Mouse (Mus musculus): ENCODE measurements around the gene Gm21885. TPM values are rescaled to one million over a fixed set of nuclear protein-coding genes. Genes with fewer than 3 reads are reported as not detected.

Gm21885 gene
- polyA plus RNA-seq, 1 experiment from 2014 or later, result 6.4 TPM

DNA sequence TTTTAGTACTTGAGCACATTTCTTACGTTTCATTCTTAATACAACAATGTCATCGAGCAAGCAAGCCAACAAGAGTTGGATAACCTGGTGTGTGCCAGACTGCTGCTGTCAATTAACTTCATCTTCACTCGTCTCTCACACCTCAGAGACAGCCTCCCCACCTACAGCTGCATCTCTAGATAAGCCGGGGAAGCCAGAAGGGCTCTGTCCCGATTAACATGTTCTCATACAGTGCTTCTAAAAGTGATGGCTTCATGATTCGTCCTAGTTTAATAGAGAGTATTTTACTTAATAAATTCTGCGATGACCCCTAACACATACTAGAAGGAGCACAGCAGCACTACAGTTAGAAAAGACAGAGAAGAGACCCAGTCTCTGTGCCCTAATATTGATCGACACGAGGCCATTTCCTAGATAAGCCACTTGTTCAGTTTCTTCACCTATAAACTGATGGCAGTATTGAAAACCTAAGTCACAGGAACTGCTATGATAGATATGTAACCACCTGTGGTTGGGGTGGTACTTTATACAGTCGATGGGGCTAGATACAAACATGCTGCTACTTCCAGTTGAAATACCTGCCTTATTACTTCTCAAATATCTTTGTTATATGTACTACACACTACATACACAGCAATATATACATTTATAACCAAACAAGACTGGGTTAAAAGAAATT lies 8.5 kb downstream of the Gm21885 start:
- H3K4me2 ChIP-seq, result no peak overlapping the region
- peak; percentile 87; the same call in 1 of the 2 replicates for ATAC-seq (ENCODE audit: insufficient read depth, low FRiP score, low read depth)
- peaks cover 65% of the 10 kb centered on the region for H3K36me3 ChIP-seq
- H3K4me1 ChIP-seq, result no peaks in the 10 kb centered on the region
- no peak overlapping the region for H3K27ac ChIP-seq
- 87% methylated on average over 10 of the region's 10 CpGs for WGBS
- no peaks in the 10 kb centered on the region for H3K27me3 ChIP-seq (replicated peaks)
- no peak overlapping the region for H3K9ac ChIP-seq
- no peak overlapping the region for H3K4me3 ChIP-seq (replicated peaks)
- no peaks in the 10 kb centered on the region for H3K9me3 ChIP-seq

GRCm38 (mm10) chr11:94294996-94295845 lies 13.5 kb downstream of the Gm21885 start:
- Histone ChIP-seq H3K27me3 (replicated peaks) (no peaks in the 10 kb centered on the region), H3K9ac (no peak overlapping the region), H3K4me1 (no peaks in the 10 kb centered on the region), H3K4me2 (no peak overlapping the region), H3K27ac (no peak overlapping the region), H3K36me3 (peaks cover 61% of the 10 kb centered on the region), H3K9me3 (no peaks in the 10 kb centered on the region), H3K4me3 (replicated peaks) (no peak overlapping the region)
- WGBS, result 87% methylated on average over 9 of the region's 9 CpGs
- ATAC-seq (ENCODE audit: insufficient read depth, low FRiP score, low read depth), result no peak

GRCm38 (mm10) chr11:94312733-94313132 lies 31.1 kb downstream of the Gm21885 start:
- Histone ChIP-seq H3K36me3 (no peaks in the 10 kb centered on the region), H3K4me3 (replicated peaks) (no peak overlapping the region), H3K9ac (no peak overlapping the region), H3K27me3 (replicated peaks) (no peaks in the 10 kb centered on the region), H3K9me3 (no peaks in the 10 kb centered on the region), H3K4me1 (peaks cover 32% of the 10 kb centered on the region), H3K4me2 (no peak overlapping the region), H3K27ac (no peak overlapping the region)
- no peak for ATAC-seq (ENCODE audit: insufficient read depth, low FRiP score, low read depth)
- WGBS, result 76% methylated on average over 1 of the region's 1 CpGs

- 39% methylated on average over 2 of the region's 2 CpGs for WGBS
- no peaks in the 10 kb centered on the region for H3K27me3 ChIP-seq (replicated peaks)
- no peak overlapping the region for H3K4me2 ChIP-seq
- peaks cover 35% of the 10 kb centered on the region for H3K4me1 ChIP-seq
- ATAC-seq (ENCODE audit: insufficient read depth, low FRiP score, low read depth), result no peak
- no peak overlapping the region for H3K4me3 ChIP-seq (replicated peaks)
- no peak overlapping the region for H3K27ac ChIP-seq
- no peaks in the 10 kb centered on the region for H3K36me3 ChIP-seq
- no peak overlapping the region for H3K9ac ChIP-seq
- H3K9me3 ChIP-seq, result no peaks in the 10 kb centered on the region
Observed at GRCm38 (mm10) chr11:94314098-94314652, 32.5 kb downstream of the Gm21885 start.

DNA sequence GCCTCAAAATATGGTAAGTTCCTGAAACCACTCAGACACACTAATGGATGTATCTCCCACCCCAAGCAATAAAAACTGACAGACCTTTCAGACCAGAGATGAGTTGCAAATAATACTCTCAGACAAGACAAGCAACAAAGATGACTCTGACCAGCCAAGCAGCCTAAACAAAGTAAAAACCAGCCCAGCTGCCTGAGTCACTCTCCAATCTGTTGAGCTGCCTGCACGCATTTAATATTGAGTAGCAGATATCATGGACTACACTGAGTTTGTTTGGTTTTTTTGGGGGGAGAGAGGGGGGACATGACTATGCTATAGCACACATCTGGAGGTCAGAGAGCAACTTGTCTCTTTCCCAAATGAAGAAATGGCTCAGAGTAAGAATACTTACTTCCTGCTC lies 33.6 kb downstream of the Gm21885 start:
- 36% methylated on average over 1 of the region's 1 CpGs for whole genome bisulfite sequencing
- ATAC-seq (ENCODE audit: insufficient read depth, low FRiP score, low read depth), result no peak
- Histone ChIP-seq H3K4me3 (replicated peaks) (no peak overlapping the region), H3K36me3 (0 out of 2 replicates have a peak, but pooled peaks cover 4% of the 10 kb centered on the region), H3K27ac (no peak overlapping the region), H3K4me2 (no peak overlapping the region), H3K27me3 (replicated peaks) (no peaks in the 10 kb centered on the region), H3K9me3 (no peaks in the 10 kb centered on the region), H3K4me1 (peaks cover 35% of the 10 kb centered on the region), H3K9ac (no peak overlapping the region)

- no peak overlapping the region for H3K4me3 ChIP-seq (replicated peaks)
- WGBS, result 68% methylated on average over 2 of the region's 2 CpGs
- no peak overlapping the region for H3K27ac ChIP-seq
- no peaks in the 10 kb centered on the region for H3K27me3 ChIP-seq (replicated peaks)
- peaks cover 35% of the 10 kb centered on the region for H3K4me1 ChIP-seq
- H3K36me3 ChIP-seq, result 0 out of 2 replicates have a peak, but pooled peaks cover 4% of the 10 kb centered on the region
- ATAC-seq (ENCODE audit: insufficient read depth, low FRiP score, low read depth), result no peak
- H3K9ac ChIP-seq, result no peak overlapping the region
- no peak overlapping the region for H3K4me2 ChIP-seq
- H3K9me3 ChIP-seq, result no peaks in the 10 kb centered on the region
Observed at GRCm38 (mm10) chr11:94316528-94316927, 34.9 kb downstream of the Gm21885 start.

DNA sequence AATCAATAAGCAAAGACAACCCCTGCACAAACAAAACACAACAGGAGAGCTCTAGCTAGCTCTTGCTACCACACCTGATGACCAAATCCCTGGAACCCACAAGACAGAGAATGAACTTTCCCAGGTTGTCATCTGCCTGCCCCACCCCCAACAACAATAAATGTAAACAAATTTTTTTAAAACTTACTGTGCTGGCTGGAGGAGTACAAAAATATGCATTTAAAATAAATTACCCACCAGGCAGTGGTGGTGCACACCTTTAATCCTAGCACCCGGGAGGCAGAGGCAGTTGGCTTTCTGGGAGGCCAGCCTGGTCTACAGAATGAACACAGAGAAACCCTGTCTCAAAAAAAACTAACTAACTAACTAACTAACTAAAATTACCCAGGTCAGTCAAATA lies 35.3 kb downstream of the Gm21885 start:
- H3K4me1 ChIP-seq, result peaks cover 35% of the 10 kb centered on the region
- 0 out of 2 replicates have a peak, but pooled peaks cover 4% of the 10 kb centered on the region for H3K36me3 ChIP-seq
- 40% methylated on average over 1 of the region's 1 CpGs for WGBS
- ATAC-seq (ENCODE audit: insufficient read depth, low FRiP score, low read depth), result no peak
- no peak overlapping the region for H3K27ac ChIP-seq
- no peaks in the 10 kb centered on the region for H3K9me3 ChIP-seq
- no peak overlapping the region for H3K9ac ChIP-seq
- H3K4me2 ChIP-seq, result no peak overlapping the region
- no peak overlapping the region for H3K4me3 ChIP-seq (replicated peaks)
- no peaks in the 10 kb centered on the region for H3K27me3 ChIP-seq (replicated peaks)

GRCm38 (mm10) chr11:94317515-94317914 lies 35.8 kb downstream of the Gm21885 start:
- H3K4me3 ChIP-seq (replicated peaks), result no peak overlapping the region
- WGBS, result 50% methylated on average over 4 of the region's 4 CpGs
- no peaks in the 10 kb centered on the region for H3K27me3 ChIP-seq (replicated peaks)
- 0 out of 2 replicates have a peak, but pooled peaks cover 4% of the 10 kb centered on the region for H3K36me3 ChIP-seq
- H3K27ac ChIP-seq, result no peak overlapping the region
- H3K9me3 ChIP-seq, result no peaks in the 10 kb centered on the region
- no peak overlapping the region for H3K4me2 ChIP-seq
- peaks cover 36% of the 10 kb centered on the region for H3K4me1 ChIP-seq
- H3K9ac ChIP-seq, result no peak overlapping the region
- no peak for ATAC-seq (ENCODE audit: insufficient read depth, low FRiP score, low read depth)

- H3K4me2 ChIP-seq, result no peak overlapping the region
- ATAC-seq (ENCODE audit: insufficient read depth, low FRiP score, low read depth), result no peak
- H3K4me1 ChIP-seq, result peaks cover 42% of the 10 kb centered on the region
- no peaks in the 10 kb centered on the region for H3K27me3 ChIP-seq (replicated peaks)
- 73% methylated on average over 5 of the region's 5 CpGs for WGBS
- no peak overlapping the region for H3K4me3 ChIP-seq (replicated peaks)
- H3K36me3 ChIP-seq, result 0 out of 2 replicates have a peak, but pooled peaks cover 4% of the 10 kb centered on the region
- no peak overlapping the region for H3K27ac ChIP-seq
- H3K9me3 ChIP-seq, result no peaks in the 10 kb centered on the region
- no peak overlapping the region for H3K9ac ChIP-seq
Observed at GRCm38 (mm10) chr11:94318056-94318455, 36.4 kb downstream of the Gm21885 start.

DNA sequence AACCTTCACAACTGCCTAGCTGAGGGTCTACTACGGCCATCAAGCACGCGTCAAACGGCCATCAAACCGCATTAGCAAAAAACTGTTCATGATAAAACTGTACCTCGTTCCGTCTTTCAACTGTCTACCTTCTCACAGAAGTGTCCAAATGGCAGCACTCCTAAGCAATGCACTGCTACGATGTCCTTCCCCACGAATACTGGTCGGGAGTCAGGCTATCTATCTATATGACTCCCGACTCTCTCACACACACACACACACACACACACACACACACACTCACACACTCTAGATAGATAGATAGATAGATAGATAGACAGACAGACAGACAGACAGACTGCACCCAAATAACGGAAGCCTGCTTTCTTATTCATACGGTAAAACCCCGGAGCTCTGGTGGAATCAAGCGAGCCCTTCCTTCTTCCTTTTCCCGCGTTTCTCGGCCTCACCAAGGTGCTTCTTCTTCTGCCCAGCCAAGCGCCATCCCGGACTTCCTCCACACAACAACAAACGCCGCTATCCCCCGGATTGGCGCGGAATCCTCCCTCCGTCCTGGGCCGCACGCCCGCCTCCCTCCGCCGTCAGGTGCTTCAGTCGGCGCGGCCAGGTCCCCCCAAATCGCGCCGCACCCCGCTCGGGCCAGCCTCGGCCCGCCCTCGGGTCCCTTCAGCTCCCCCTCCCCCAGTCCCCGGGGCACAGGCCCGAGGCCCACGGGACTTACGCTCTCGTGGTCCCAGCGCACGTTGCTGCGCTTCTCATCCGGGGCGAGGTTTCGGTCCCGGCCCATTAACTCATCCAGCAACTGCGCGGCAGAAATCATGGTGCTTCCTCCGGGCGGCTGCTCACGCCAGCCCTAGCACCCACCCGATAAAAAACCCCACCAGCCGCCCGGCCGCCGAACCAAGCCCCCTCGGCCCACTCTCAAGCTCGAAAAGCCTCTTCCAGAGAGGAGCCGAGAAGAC lies 39.6 kb downstream of the Gm21885 start:
- Histone ChIP-seq H3K27ac (peak overlapping the region; percentile 98), H3K4me1 (peaks cover 26% of the 10 kb centered on the region; the same call in 1 of the 2 replicates), H3K9me3 (no peaks in the 10 kb centered on the region), H3K9ac (peak overlapping the region; percentile 96), H3K4me3 (replicated peaks) (peak overlapping the region; percentile 95), H3K27me3 (replicated peaks) (no peaks in the 10 kb centered on the region), H3K36me3 (0 out of 2 replicates have a peak, but pooled peaks cover 4% of the 10 kb centered on the region), H3K4me2 (peak overlapping the region; percentile 69)
- ATAC-seq (ENCODE audit: insufficient read depth, low FRiP score, low read depth), result peak; percentile 67
- WGBS, result under 1% methylated on average over 66 of the region's 67 CpGs

DNA sequence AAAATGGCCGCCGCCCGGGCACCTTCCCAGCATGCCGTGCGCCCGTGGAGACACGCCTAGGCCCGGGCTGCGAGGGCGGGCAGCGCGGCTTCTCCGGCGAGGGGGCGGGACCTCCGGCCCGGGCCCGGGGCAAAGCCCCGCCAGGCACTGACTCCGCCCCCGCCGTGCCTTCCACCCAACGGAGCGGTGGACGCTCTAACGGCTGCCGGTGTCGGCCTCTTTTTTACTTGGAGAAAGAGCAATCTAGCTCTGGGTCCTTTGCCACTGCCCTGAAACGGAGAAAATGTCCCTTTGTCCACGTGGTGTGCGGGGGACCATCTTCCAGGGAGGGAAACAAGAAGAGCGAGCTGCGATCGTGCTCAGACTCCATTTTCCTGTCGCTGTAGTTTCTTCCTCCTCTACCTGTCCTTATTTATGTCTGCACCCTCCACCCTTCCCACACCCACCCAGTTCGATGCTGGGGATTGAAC lies 40.3 kb downstream of the Gm21885 start, which contains the start of gene Luc7l3:
Gene Luc7l3, minus strand, starts transcription at position 58 of the 470 bp plus-strand sequence.
- H3K4me3 ChIP-seq (replicated peaks), result peak within 1 kb of the TSS; percentile 95
- peak within 1 kb of the TSS; percentile 69 for H3K4me2 ChIP-seq
- 0 out of 2 replicates have a peak, but pooled peaks cover 4% of the 10 kb centered on the region for H3K36me3 ChIP-seq
- peak within 1 kb of the TSS; percentile 98 for H3K27ac ChIP-seq
- WGBS, result under 1% methylated on average over 36 of the region's 36 CpGs
- ATAC-seq (ENCODE audit: insufficient read depth, low FRiP score, low read depth), result peak; percentile 98
- no peaks in the 10 kb centered on the region for H3K27me3 ChIP-seq (replicated peaks)
- peak within 1 kb of the TSS; percentile 96 for H3K9ac ChIP-seq
- H3K9me3 ChIP-seq, result no peaks in the 10 kb centered on the region
- H3K4me1 ChIP-seq, result peaks cover 25% of the 10 kb centered on the region
